Mouse (Mus musculus) lung, adult 2 months (tissue): ENCODE measurements around the gene Ifne.

ENCODE experiments used
- CTCF ChIP-seq: fragments of 200-500 bp; IDR thresholded peaks from 2 replicates; pipeline ENCODE4 v1.5.1; 2011; ENCODE audit warnings: mild to moderate bottlenecking, low read length, control low read depth; ENCODE audit not compliant: insufficient read depth
- POLR2A ChIP-seq: fragments of 200-500 bp; IDR thresholded peaks from 2 replicates; pipeline ENCODE4 v1.6.1; 2011; ENCODE audit warnings: low read depth, mild to moderate bottlenecking, control low read depth, low read length, borderline replicate concordance; ENCODE audit errors: extremely low read depth

DNA sequence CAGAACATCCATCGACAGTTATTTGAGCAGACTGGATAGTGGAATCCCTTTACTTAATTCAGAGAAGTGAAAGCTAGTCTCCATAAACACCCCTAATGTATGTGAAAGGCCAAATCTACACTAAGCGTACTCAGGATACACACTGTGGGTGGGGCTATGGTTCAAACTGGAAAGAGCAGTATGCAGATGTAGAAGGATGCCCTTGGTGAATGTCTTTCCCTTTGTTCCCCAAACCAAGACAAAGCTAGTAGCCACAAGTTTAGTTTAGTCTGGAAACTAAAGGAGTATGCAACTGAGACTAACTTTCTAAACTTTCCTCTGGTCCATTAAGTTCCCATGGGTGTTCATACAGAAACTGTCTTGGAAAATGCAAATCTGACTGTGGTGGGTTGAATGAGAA lies 45.5 kb upstream of the Ifne start:
- TF ChIP-seq CTCF (no peak), POLR2A (no peak)
